Mouse (Mus musculus) brain, embryonic 14.5 days (tissue): ENCODE results near the gene Fubp1.

Source experiments
- CTCF ChIP-seq: fragments of 200-500 bp; IDR thresholded peaks from 2 replicates; pipeline ENCODE4 v1.5.1; 2012; ENCODE audit warnings: inconsistent platforms, mild to moderate bottlenecking, moderate library complexity, borderline replicate concordance; ENCODE audit not compliant: insufficient read depth, insufficient read length; ENCODE audit errors: extremely low read depth
- POLR2A ChIP-seq: fragments of 200-500 bp; IDR thresholded peaks from 2 replicates; pipeline ENCODE4 v1.6.1; 2012; ENCODE audit warnings: mild to moderate bottlenecking, inconsistent platforms, borderline replicate concordance; ENCODE audit not compliant: poor library complexity, insufficient read depth, insufficient read length, severe bottlenecking; ENCODE audit errors: extremely low read depth

DNA sequence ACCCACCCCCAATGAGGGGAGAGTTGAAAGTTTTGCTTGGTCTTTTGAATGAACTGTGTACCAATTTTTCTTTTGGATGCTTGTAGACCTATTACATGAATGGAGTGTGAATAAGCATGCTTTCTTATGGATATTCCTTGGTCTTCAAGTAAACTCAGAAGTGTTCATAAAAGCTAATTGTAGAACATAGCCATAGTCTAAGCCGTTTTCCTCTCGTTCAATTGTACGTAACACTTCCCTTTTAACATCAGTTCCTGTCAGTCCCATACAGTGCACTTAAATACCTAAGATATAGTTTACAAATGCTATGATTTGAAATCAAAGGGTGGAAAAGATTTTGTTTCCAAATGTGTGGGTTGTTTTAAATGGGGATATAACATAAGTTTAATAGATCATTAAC is 3.2 kb downstream of the Fubp1 start:
- no peak for TF ChIP-seq POLR2A
- no peak for TF ChIP-seq CTCF
